Mouse (Mus musculus) bone marrow, adult 2 months (tissue): ENCODE measurements around the gene Cwf19l1.

Experiments
- CTCF ChIP-seq: fragments of 200-500 bp; IDR thresholded peaks from 2 replicates; pipeline ENCODE4 v1.5.1; 2011; ENCODE audit warnings: low read length, control low read depth; ENCODE audit not compliant: control insufficient read depth, insufficient read depth
- POLR2A ChIP-seq: fragments of 200-500 bp; IDR thresholded peaks from 2 replicates; pipeline ENCODE4 v1.6.1; 2011; ENCODE audit warnings: low read depth, mild to moderate bottlenecking, control low read depth, low read length, borderline replicate concordance; ENCODE audit not compliant: control insufficient read depth

DNA sequence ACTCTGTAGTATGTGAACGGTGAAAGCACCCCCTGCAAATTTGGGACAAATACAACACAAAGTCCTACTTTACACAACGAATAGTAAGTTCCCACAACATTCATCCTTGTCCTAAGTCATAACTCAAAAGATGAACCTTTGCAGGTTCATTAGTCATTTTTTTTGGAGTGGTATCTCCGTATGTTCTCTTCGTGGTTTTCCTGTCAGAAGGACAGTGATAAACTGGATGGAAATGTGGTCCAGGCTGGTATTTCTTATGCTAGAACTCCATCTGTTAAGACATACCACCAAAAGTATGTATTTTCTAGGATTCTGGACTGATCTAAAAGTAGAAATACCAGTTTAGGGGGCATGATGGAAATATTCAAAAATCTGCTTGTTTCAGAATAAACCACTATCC is 67.4 kb downstream of the Cwf19l1 start:
- TF ChIP-seq CTCF = no peak
- TF ChIP-seq POLR2A = no peak
